Mouse (Mus musculus) gastrocnemius, postnatal 25 days (tissue): ENCODE results near the gene Ago3. TPM values are rescaled to one million over a fixed set of nuclear protein-coding genes. Genes with fewer than 3 reads are reported as not detected.
A peak's percentile ranks its signal among the peaks of the same experiment; 100 is the strongest.

Experiments
- DNase-seq: peaks from one replicate; pipeline ENCODE4 v3.0.0; 2022
- total RNA-seq, 2 experiments: library from RNA; stranded (reverse); gene quantifications; 1 replicate in 1 of 2; 2 replicates in 1 of 2; pipeline ENCODE4 v1.2.3; 2021

The Ago3 gene
- total RNA-seq, 2 experiments from 2014 or later, result 10.5 TPM

DNA sequence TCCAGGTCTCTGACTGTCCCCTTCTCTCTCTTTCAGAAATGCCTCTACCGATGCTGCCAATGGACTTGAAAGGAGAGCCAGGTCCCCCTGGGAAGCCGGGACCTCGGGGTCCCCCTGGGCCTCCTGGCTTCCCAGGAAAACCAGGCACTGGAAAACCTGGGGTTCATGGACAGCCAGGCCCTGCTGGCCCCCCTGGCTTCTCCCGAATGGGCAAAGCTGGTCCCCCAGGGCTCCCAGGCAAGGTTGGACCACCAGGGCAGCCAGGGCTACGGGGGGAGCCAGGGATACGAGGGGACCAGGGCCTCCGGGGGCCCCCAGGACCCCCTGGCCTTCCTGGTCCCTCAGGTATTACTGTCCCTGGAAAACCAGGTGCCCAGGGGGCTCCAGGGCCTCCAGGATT is 119.0 kb downstream of the Ago3 start:
- no peak for DNase-seq

DNA sequence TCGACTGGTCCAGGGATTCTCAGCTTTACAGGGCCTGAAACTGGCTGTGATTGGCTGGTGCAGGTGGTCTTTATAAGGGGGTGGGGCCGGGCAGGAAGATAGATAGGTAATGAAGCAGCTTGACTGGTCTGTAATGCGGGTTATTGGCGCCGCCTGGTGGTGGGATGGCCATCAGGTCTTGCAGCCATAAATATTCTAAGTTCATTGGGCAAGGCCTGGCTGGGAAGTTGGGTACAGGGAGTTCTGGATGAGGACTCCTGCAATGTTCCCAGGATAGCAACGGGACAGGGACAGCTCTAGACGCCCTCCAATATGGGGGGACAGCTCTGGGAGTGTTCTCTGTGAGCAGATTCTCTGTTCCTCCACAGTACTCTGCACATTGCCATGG is 119.4 kb downstream of the Ago3 start:
- peak; percentile 84 for DNase-seq

DNA sequence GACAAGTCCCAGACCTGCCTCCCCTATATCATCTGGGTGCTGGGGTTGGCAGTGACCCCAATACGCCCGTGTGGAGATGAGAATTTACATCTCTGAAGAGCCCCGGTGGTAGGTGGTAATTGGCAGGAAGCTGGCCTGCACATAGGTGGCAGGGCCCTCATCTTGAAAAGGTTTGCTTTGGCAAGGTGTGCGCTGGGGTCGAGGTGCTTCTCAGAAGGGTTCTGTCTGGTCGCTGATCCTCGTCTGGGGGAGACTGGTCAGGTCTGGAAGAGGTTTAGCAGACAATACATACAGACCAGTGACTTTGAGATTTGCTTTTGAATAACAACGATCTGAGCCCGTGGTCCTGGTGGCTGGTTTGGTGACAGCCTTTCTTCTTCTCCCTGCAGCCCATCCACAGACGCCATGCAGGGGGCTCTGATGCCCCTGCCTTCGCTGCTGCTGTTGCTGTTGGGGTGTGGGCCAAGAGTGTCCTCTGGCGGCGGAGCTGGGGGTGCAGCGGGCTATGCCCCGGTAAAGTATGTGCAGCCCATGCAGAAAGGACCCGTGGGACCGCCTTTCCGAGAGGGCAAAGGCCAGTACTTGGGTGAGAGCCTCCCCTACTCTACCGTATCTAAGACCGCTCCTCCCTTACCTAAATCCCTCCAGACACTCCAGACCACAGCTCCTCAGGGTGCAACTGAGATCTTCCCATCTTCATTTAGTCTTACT is 120.0 kb downstream of the Ago3 start:
- DNase-seq, result no peak

DNA sequence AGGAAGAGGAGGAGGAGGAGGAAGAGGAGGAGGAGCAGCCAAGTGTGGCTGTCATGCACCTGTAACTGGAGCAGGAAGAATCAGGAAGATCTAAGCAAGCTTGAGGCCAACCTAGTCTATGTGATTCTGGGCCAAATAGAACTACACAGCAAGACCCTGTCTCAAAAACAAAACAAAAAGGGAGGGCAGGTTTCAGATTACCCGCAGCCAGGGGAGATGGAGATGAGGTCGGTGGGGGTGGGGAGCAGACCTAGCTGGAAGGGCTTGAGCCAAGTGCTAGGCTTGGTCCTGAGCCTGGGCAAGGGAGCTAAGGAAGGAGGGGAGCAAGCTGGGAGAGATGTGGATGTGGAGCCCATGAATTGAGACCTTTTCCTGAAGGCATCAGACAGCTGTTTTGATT is 122.5 kb downstream of the Ago3 start:
- DNase-seq, result no peak

DNA sequence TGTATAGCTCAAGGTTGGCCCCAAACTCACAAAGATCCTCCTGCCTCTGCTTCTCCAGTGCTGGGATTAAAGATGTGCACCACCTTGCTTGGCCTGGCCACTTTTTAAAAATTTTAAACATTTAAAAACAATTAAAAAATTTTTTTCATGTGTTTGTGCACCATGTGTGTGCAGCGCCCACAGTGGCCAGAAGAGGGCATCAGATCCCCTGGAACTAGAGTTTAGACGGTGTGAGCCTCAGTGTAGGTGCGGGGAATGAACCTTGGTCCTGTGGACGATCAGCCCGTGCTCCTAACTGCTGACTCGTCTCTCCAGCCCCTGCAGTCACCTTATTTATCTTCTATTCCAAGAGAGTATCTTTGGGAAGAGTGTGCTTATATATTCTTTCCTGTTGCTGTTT is 123.3 kb downstream of the Ago3 start:
- DNase-seq, result no peak

DNA sequence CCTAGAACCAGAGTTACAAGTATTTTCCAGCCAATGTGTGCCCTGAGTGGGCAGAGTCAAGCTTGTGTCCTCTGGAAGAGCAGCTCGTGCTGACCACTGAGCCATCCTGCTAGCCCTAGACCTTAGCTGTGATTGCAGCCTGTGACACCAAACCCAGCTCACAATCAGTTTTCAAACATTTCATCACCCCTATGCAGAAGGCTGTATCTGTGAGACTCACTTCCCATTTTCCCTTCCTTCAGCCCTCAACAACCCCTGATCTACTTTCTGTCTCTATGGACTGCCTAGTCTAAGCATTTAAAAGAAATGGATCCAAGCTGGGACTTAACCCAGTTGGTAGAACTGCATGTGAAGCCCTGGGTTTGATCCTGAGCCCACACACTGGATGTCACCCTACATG is 123.9 kb downstream of the Ago3 start:
- no peak for DNase-seq

DNA sequence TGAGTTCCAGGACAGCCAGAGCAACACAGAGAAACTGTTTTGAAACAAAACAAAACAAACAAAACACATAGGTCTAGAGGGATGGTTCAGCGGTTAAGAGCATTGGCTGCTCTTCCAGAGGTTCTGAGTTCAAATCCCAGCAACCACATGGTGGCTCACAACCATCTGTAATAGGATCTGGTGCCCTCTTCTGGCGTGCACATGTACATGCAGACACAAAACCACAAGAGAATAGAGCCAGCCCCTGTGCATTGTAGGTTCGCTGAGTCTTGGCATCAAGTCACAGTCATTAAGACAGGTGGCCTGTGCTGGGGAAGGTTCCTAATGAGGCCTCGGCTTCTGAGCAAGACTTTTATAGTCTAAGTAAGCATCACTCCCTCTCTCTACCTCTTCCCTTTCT is 125.5 kb downstream of the Ago3 start:
- DNase-seq, result no peak

DNA sequence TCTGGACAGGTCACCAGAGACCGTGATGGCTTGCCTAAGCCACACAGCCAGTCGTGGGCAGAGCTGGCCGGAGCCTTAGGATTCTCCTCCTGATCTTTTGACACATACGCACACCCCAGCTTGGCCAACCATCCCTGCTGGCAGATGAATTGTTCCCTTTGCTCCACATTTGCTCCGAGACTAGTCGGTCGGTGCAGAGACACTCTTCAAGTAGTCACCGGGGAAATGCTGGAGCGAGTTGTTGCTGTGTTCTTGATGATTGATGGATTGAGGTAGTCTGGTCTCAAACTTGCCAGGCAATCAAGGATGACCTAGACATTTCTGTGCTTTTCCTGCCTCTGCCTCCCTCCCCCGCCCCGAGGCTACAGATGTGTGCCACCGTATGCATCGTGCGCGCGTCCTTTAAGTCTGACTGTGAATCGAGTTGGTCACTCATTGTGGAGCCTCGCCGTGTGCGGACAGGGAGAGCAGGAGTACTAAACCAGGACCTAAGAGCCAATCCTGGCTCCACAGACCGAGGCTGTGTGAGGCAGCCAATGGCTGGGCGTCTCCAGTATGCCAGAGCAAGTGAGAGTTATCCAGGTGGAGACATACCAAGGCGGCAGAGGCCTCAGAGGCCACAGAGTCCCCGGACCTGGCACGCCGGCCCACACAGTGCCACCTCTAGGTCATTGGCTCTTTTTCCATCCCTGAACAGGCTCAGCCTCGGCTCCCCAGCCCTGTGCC is 127.6 kb downstream of the Ago3 start:
- DNase-seq, result no peak

DNA sequence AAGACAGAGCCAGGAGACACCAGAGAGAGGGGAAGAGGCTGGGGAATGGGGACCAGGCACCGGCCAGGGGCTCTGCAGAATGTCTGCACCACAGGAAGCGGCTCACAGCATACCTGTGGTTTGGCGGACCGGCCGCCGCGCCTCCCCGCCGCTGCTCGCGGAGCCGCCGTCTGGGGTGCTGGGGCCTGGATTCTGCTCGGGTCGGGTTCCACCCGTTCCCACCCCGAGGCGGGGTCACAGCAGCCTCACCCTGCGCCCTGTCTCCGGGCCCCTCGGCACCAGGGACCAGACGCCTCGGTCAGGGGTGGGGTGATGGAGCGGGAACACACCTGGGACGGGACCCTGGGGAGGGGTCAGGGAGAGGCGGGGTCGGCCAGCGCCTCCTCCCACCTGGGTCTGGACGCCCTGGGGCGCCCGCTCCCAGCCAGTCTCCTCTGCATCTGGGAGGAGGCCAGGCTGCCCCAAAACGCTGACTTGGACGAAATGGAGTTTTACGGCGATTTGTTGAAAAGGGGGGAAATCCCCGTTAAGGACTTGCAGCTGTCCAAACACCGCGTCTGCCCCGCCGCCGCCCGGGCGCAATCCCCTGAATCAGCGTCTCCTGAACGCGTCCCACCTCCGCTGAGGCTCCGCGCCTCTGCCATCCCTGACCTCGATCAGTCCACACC is 128.3 kb downstream of the Ago3 start:
- DNase-seq, result no peak

DNA sequence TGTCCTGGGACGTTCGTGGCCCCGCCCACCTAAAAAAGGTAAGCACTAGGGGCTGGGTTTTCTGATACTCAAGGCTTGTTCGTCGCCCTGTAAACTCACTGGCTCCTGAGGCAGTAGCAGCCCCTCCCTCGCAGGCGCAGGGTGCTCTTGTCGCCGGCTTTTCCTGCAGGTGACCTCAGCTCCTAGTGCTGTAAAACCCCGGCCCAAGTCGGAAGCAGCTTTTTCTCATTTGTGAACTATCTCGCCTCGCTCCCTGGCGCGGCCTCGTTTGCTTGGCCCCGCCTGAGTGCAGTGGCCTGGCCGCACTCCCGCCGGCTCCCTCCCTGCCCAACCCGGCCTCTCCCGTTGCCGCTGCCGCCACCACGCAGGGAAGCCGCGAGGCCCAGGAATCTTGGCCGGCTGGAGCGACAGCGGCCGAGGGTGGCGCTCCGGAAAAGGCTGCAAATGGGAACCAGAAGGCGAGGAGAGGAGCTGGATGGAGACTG is 132.7 kb downstream of the Ago3 start:
- peak; percentile 83 for DNase-seq

DNA sequence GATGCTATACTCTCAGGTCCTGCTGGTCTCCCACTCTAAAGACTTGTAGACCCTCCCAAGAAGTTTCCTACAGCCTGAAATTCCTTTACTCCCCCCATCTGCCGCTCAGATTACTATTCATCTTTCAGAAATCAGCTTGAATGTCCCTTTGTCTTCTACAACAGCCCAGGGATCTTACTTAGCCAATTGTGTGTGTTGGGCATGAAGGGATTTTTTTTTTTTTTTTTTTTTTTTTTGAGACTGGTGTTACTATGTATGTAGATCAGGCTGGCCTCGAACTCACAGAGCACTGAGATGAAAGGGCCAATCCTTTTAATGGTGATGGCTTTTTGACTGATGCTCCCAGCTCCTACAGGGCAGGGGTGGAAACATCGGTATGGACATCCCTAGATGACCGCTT is 133.4 kb downstream of the Ago3 start:
- no peak for DNase-seq

DNA sequence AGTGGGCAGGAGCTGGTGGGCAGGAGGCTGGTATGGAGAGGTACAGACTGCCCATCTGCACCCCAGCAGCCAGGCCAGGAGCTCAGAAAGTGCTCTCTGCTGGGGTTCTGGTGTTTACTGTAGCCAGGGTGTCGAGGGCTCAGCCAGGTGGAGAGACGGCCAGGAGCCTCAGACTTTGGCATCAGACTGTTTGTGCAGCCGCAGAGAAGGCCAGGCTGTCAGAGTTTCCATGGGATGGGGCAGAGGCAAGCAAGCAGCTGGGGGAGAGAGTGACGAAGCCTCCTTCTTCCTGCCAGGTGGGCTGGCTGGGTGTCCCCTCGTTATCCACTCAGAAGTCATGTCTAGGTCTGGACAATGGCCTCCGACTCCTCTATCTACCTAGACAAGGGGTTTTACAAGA is 134.2 kb downstream of the Ago3 start:
- DNase-seq, result no peak

DNA sequence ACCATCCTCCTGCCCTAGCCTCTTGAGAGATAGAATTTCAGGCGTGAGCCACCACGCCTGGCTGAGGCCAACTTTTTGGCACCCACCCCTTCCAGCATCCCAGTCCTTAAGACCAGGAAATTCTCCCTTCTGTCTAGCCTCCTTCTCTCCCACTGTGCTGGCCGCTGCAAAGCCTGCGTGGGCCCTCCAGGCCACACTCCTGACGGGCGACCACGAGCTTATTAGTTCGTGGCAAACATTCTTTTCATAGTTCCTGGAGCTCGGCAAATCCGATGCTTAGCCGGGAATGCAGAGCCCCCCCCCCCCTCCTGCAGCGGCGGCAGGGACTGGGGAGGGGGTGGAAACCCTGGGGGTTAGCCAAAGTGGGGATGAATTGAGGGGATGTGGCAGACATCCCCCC is 138.2 kb downstream of the Ago3 start:
- DNase-seq, result no peak

DNA sequence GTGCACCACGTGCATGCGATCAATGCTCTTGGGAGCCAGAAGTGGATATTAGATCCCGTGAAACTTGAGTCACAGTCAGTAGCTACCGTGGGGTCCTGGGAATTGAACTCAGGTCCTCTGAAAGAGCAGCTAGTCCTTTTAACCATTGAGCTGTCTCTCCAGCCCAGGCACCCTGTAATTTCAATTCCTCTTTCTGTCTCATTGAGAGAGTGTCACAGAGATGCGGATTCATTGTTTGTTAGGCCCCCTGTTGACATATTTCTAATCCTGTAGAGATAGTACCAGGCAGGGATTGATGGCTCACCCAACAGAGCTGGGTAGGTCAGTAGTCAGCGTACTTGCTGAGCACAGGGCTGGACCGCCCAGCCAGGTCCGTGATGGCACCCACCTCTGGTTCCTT is 139.0 kb downstream of the Ago3 start:
- no peak for DNase-seq

DNA sequence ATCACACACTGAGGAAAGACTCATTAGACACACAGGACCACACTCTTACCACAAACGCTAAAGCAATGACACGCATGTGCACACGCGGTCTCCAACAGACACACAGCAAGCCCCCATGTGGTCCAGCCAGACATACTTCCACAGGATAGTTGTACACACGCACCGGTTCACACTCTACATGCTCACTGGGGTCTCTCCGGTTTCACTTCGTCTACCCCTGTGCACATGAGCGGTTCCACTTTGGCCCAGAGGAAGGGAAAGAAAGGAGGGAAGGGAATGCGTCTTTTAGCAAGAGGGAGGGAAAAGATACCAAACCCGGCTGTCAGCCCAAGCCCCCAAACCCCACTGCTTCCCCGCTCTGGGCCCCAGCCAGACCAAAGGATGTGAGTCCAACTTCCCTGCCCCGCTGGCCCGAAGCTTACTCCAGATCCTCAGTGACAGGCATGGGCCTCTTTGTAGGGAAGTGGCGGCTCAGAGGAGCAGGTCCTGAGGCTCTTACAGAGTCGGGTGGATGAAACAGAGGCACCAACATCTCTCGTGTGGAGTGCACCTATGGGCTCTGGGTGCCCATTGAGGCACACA is 141.2 kb downstream of the Ago3 start:
- no peak for DNase-seq

DNA sequence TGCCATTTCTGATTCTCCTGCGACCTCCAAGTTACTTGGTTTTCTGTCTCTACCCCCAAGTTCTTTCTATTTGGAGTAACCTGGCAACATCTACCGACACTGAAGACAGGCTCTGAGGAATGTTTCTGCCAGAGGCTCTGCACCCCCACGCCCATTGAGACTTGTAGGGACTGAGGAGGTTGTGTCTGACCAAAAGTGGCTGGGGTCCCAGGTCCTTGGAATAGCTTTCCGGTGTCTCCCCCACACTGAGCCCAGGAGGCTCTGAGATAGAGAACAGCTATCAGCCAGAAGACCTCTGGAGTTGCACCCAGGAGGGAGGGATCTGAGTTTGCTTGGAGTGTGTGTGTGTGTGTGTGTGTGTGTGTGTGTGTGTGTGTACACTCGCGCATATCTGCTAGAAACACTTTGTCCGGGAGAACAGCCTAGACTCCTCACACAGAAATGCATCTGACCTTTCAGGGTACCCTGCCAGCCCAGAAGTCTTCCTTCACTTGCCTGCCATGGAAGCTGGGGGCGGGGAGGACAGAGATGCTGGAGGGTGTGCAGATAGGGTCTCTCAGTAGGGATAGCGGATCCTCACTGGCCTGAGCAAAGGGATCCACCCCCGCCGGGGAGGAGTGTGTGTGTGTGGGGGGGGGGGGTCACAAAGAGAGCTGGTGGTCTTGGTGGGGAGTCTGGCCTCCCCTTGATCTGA is 141.9 kb downstream of the Ago3 start:
- DNase-seq, result no peak

DNA sequence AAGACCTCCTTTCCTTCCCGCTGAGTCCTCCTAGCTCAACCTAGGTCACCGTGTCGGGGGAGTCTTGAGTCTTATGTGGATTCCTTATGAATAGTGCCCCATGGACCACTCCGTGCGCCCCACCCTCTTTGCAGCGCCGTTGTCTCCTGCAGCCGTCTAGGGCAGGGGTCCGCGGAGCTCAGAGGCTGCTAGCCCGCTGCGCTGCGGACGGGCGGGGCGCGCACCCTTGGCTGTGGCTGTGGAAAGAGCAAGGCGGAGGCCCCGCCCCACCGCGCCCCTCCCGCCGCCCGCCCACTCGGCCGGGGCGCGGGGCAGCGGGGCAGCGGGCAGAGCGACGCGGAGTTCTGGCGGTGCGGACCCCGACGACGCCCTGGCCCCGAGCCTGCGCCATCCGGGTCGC is 142.9 kb downstream of the Ago3 start, which contains the start of gene Col8a2:
TSS of gene Col8a2 (plus strand) at position 302 of the 400 bp plus-strand sequence.
- no peak for DNase-seq

DNA sequence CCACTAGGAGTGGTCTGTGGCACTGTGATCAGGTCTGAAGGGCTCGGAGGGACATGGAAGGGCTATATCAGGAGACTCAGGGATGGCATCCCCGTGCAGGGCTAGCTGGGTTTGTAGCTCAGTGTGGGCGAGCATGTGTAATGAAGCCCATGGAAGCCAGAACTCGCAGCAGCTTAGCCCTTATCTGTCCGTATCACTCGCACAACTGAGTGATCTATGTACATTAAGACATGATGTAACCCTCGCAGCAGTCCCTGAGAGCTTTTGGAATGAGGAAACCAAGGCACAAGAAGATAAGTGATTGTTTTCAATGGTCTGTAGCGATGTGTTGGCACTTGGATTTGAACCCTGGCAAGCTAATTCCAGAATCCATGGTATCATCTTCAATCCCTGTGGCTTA is 145.8 kb downstream of the Ago3 start:
- DNase-seq, result no peak

DNA sequence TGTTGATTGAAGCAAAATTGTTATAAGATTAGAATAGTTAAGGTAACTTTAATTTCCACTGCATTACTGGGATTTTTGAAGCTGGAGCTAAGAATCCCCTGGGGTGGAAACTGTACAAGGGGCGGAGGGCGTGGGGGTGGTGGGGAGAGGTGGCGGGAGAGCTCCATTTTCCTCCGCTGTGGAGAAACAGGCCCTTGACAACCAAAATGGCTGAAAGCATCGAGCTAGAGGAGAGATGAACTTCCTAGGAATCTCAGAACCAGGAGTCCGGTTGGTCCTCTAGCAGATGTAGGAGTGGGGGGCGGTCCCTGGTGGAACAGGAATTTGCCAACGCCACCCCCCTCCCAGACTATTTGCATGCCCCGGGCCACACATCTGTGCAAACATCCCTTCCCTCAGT is 147.7 kb downstream of the Ago3 start:
- no peak for DNase-seq
